Mouse (Mus musculus): ENCODE measurements around the gene Rhof.

DNA sequence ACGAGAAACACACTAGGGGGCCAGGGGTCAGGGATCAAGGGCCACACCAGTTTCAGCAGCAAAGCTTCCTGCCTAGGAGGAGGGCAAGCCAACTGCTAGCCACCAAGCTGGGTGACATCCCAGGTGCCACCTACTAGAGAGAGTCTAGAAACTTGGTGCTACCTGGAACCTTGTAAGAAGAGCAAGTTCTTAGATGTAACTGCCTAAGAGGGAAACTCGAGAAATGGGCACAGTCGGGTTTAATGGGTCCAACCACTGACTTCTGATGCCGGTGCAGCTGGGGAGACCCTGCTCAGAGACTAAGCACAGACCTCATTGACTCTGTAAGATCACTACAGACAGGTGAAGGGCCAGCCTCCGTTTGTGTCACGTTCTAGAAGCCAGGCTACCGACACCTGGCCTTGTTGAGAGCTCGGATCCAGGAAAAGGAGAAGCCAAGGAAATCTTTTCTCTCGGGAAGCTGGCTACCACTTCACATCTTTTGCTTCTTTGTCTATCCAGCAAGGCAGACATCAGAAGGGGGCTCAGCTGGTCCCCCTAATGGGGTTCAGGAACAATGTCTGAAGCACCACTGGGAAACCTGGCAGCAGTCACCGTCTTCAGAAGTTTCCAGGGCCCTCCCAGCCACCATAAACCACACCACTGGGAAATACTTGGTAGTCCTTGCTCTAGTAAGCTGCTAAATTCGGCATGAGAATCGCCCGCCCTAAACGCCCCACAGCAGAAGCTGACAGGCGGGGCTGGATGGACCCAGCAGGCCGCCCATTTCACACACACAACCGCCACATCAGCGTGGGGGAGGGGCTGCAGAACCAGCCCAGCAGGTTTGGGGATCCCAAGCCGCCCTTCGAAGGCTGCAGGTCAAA is 4.8 kb upstream of the Rhof start:
- TF ChIP-seq CTCF (IDR thresholded peaks at IDR 0.05; ENCODE audit: low read depth) (no peak), EP300 (IDR thresholded peaks at IDR 0.05; ENCODE audit: low read depth) (no peak)
